Mouse (Mus musculus) heart, embryonic 15.5 days (tissue): ENCODE results near the gene Rnf166. TPM values are rescaled to one million over a fixed set of nuclear protein-coding genes. Genes with fewer than 3 reads are reported as not detected.
A peak's percentile ranks its signal among the peaks of the same experiment; 100 is the strongest.

Experiments used
- ATAC-seq: fragments of 200-750 bp; cut with Nextera tagmentation; replicated peaks from 2 replicates; pipeline ENCODE4 v1.8.0; 2017; ENCODE audit warnings: low read depth, moderate TSS enrichment; ENCODE audit not compliant: insufficient number of reproducible peaks, insufficient read depth, low FRiP score
- H3K27ac ChIP-seq: fragments of 300-500 bp; sonication (generic); 2 replicates; pipeline ENCODE4 v1.5.1; 2015; ENCODE audit warnings: mild to moderate bottlenecking, inconsistent platforms
- H3K27me3 ChIP-seq: fragments of 300-500 bp; sonication (generic); 2 replicates; pipeline ENCODE4 v1.6.1; 2015; ENCODE audit warnings: inconsistent platforms
- H3K36me3 ChIP-seq: fragments of 300-500 bp; sonication (generic); 2 replicates; pipeline ENCODE4 v1.6.1; 2015; ENCODE audit warnings: mild to moderate bottlenecking, inconsistent platforms
- H3K4me1 ChIP-seq: fragments of 300-500 bp; sonication (generic); replicated peaks from 2 replicates; pipeline ENCODE4 v1.6.1; 2015; ENCODE audit warnings: inconsistent platforms
- H3K4me2 ChIP-seq: fragments of 300-500 bp; sonication (generic); 2 replicates; pipeline ENCODE4 v1.6.1; 2015; ENCODE audit warnings: inconsistent platforms, mild to moderate bottlenecking, moderate library complexity
- H3K4me3 ChIP-seq: fragments of 300-500 bp; sonication (generic); 2 replicates; pipeline ENCODE4 v1.5.1; 2015; ENCODE audit warnings: mild to moderate bottlenecking, inconsistent platforms
- H3K9ac ChIP-seq: fragments of 300-500 bp; sonication (generic); 2 replicates; pipeline ENCODE4 v1.6.1; 2015; ENCODE audit warnings: mild to moderate bottlenecking, inconsistent platforms
- H3K9me3 ChIP-seq: fragments of 300-500 bp; sonication (generic); replicated peaks from 2 replicates; pipeline ENCODE4 v1.6.1; 2016; ENCODE audit warnings: inconsistent platforms
- WGBS: fragments of 180-500 bp; shearing (Covaris S2); methylation state at CpG from one replicate; pipeline ENCODE4 v1.1.7; 2015; ENCODE audit warnings: mixed read lengths; 5-methylcytosine and 5-hydroxymethylcytosine counted together
- polyA plus RNA-seq: library from polyadenylated mRNA; unstranded; fragments of >200 nt; fragmentation: Nextera tagmentation; extraction: Ambion mirVana; gene quantifications from 2 replicates; pipeline ENCODE4 v1.2.1, GENCODE M21; 2015

Gene Rnf166
- polyA plus RNA-seq, 1 experiment from 2014 or later, result 37.0 TPM

DNA sequence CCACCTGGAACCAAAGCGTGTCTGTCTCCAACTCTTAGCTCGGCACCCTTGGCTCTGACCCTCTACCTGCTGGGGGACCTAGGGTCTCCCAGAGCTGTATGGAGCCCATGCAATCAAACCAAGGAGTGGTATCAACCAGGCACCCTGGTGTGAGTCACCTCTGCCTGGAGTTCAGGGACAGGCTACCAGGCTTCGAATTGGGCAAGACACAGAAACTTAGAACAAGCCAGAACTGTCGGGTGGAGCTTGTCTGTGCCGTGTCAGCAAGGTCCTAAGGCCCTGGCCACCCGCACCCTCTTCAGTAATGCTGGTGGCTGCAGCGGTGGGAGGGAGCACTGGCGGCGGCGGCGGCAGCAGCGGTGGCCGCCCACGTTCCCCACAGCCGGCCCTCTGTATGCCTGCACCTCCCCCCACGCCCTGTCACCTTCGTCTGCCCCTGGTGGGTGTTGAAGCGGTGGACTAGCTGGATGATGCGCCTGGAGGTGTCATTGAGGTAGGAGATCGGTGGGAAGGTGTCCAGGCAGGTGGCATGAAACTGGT is 39.2 kb downstream of the Rnf166 start:
- Histone ChIP-seq H3K4me1 (peaks cover 22% of the 10 kb centered on the region), H3K4me3 (no peak overlapping the region), H3K4me2 (no peak overlapping the region), H3K27ac (no peak overlapping the region), H3K9me3 (no peaks in the 10 kb centered on the region), H3K9ac (no peak overlapping the region), H3K27me3 (no peaks in the 10 kb centered on the region), H3K36me3 (peaks cover 14% of the 10 kb centered on the region; the same call in 1 of the 2 replicates)
- no peak for ATAC-seq
- 77% methylated on average over 20 of the region's 20 CpGs for WGBS

DNA sequence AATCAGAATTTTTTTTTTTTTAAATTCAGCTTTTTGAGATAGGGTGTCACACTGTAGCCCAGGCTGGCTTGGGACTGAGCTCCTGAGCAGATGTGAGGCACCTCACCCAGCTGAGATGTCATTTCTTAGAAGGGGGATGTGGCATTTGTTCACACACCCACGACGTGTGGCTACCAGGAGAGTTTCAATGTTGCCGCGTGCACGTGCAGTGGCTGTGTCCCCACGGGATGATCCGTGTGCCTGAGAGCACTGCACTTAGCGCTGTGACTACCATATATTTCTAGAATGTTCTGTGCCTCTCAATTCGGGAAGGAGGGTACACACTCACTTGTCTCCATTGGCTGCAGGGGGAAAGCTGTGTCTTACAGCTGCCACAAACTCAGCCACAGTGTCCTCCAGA is 39.7 kb downstream of the Rnf166 start:
- WGBS, result 88% methylated on average over 9 of the region's 9 CpGs

DNA sequence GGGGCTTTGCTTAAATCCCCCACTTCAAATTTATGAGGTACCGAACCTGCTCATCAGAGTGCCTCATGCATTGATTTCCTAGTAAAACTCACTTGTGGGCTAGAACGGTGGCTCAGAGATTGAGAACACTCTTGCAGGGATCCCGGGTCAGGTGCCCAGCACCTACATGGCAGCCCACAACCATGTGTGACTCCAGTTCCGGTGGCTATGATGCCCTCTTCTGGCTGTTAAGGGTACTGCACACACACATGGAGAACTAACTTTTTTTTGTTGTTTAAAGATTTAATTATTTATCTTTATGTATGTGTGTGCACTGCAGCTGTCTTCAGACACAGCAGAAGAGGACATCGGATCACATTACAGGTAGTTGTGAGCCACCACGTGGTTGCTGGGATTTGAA is 40.5 kb downstream of the Rnf166 start:
- ATAC-seq, result no peak
- no peak overlapping the region for H3K9ac ChIP-seq
- peaks cover 28% of the 10 kb centered on the region for H3K4me1 ChIP-seq
- no peaks in the 10 kb centered on the region for H3K9me3 ChIP-seq
- no peak overlapping the region for H3K4me2 ChIP-seq
- no peaks in the 10 kb centered on the region for H3K27me3 ChIP-seq
- 90% methylated on average over 6 of the region's 6 CpGs for whole genome bisulfite sequencing
- peaks cover 14% of the 10 kb centered on the region; the same call in 1 of the 2 replicates for H3K36me3 ChIP-seq
- no peak overlapping the region for H3K27ac ChIP-seq
- no peak overlapping the region for H3K4me3 ChIP-seq

More for the DNA sequence above, 39.7 kb downstream of the Rnf166 start:
- no peak overlapping the region for H3K27ac ChIP-seq
- peaks cover 14% of the 10 kb centered on the region; the same call in 1 of the 2 replicates for H3K36me3 ChIP-seq
- H3K4me1 ChIP-seq, result peaks cover 27% of the 10 kb centered on the region
- no peaks in the 10 kb centered on the region for H3K27me3 ChIP-seq
- no peaks in the 10 kb centered on the region for H3K9me3 ChIP-seq
- no peak for ATAC-seq
- no peak overlapping the region for H3K4me2 ChIP-seq
- no peak overlapping the region for H3K4me3 ChIP-seq
- no peak overlapping the region for H3K9ac ChIP-seq

DNA sequence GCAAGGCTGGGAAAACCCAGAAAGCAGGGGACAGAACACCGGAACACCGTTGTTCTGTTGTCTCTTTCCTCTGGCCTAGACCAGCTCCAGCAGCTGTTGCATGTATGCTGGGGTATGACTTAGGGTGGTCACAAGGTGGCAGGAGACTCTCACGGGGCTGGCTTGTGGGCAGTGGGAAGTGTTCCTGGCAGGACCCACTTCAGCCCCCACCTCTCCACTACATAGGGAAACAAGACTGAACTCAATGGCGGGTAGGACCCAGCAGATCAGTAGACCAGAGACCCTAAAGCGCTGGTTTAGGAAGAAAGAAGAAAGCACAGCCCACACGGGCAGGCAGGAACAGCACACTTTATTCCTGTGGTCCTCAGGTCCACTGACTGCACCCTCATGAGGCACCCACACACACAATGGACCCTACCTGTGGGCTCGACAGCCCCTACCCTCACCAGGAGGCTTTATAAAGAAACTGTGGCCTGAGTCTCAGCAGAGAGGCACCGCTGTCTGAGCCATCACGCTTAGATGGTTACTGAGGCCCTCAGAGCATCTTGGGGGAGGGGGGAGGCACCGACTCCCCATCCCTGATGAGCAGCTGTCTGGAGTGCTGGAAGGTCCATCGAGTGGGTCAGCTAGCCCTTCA is 42.5 kb downstream of the Rnf166 start:
- ATAC-seq, result peak; percentile 39
- Histone ChIP-seq H3K4me2 (peak overlapping the region; percentile 96), H3K9me3 (no peaks in the 10 kb centered on the region), H3K27me3 (no peaks in the 10 kb centered on the region), H3K9ac (peak overlapping the region; percentile 78; the same call in 1 of the 2 replicates), H3K4me3 (peak overlapping the region; percentile 69; the same call in 1 of the 2 replicates), H3K27ac (peak overlapping the region; percentile 81), H3K36me3 (peaks cover 14% of the 10 kb centered on the region; the same call in 1 of the 2 replicates), H3K4me1 (peaks cover 27% of the 10 kb centered on the region)
- WGBS, result 61% methylated on average over 11 of the region's 11 CpGs

DNA sequence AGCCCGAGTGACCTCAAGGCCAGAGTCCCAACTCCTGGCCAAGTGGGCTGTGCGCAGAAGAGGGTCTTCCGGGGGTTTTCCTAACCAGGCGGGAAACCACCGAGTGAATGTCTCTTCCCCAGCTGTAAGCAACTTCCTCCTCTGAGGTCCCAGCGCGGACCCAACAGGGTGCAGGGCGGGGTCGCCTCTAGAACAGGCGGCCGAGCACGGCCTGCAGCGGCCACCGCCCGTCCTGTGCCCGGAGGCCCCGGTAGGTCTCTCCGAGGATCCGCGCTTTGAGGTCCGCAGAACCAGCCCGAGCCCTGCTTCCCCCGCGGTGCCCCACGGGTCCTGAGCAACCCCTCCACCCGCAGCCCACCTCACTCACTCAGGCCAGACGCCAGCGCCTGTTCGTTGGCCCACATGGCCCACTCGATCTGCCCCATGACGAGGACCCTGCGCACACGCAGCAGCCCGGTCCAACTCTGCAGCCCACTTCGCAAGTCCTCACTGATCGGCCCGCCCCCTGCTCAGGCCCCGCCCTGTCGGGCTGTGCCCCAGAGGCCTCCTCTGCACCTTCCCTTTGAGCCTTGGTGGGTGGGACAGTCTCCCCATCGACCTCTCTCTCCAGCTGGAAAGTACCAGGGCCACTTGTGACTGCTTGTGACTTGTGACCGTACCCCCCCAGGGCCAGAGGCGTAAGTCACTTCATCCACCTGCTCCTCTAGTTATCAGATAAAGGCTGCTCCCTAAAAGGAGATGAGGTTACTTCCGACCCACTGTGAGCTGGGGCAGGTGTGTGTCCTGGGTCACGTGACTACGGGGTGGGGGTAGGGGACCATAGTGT is 43.2 kb downstream of the Rnf166 start, which contains the start of gene Cyba:
Cyba (minus strand) TSS at position 488 of the 826 bp plus-strand sequence.
- ATAC-seq, result peak; percentile 81
- H3K36me3 ChIP-seq, result peaks cover 14% of the 10 kb centered on the region; the same call in 1 of the 2 replicates
- no peaks in the 10 kb centered on the region for H3K27me3 ChIP-seq
- peak within 1 kb of the TSS; percentile 81 for H3K27ac ChIP-seq
- H3K4me1 ChIP-seq, result peaks cover 23% of the 10 kb centered on the region
- H3K4me3 ChIP-seq, result peak within 1 kb of the TSS; percentile 69
- H3K9ac ChIP-seq, result peak within 1 kb of the TSS; percentile 78
- peak within 1 kb of the TSS; percentile 96 for H3K4me2 ChIP-seq
- 4% methylated on average over 45 of the region's 45 CpGs for WGBS
- no peaks in the 10 kb centered on the region for H3K9me3 ChIP-seq

DNA sequence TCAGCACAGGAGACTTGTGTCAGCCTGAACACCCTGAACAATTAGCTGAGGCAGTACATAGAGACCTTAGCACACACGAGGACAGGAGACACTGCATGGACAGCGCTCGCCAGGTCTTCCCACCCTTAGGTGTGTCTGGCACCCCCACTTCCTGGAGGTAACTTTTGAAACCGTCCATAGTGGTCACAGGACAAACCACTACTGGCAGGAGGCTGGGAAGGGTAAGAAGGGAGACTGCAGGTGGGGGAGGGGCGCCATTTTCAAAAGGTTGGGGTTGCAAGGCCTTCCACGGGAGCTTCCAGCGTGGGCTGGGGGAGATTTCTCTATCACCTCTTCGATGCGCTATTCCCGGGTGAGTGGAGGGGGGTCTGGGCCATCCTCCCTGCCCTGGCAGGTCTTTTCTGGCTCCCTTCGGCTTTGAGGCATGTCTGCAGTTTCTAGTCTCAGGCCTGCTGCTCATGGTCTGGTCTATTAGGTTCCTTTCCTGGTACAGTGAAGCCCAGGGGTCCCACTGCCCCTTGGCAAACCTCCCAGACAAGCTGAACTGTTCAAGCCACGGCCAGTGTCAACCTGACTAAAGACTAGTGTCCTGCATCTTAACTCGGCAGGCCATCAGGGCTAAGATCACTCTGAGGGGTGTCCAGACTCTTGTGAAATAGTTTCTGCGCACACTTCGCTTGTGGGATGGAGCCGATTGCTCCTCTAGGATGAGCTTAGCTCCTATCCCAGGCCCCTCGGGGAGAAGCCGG is 44.0 kb downstream of the Rnf166 start:
- Histone ChIP-seq H3K27ac (peak overlapping the region; percentile 81), H3K4me2 (peak overlapping the region; percentile 96), H3K4me1 (peaks cover 23% of the 10 kb centered on the region), H3K4me3 (peak overlapping the region; percentile 69), H3K9ac (peak overlapping the region; percentile 78), H3K27me3 (no peaks in the 10 kb centered on the region), H3K36me3 (peaks cover 14% of the 10 kb centered on the region; the same call in 1 of the 2 replicates), H3K9me3 (no peaks in the 10 kb centered on the region)
- WGBS, result 24% methylated on average over 18 of the region's 18 CpGs
- no peak for ATAC-seq

DNA sequence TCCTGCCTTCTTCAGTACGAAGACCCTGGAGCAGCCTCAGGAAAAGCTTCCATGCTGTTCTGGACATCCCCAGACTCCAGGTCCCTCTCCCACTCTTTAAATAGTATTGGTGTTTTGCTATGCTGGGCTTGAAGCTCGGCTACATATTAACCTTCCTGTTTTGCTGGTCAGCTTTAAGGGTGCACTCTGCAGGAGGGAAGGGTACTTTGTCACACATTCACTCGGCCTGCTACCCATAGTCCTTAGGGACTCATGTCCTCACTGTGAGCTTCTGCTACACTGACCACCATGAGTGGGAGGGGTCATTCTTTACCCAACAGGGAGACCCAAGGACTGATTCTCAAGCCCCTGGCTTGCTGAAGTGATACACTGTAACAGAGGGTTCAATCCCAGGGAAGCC is 45.2 kb downstream of the Rnf166 start:
- Histone ChIP-seq H3K9ac (no peak overlapping the region), H3K9me3 (no peaks in the 10 kb centered on the region), H3K36me3 (peaks cover 8% of the 10 kb centered on the region; the same call in 1 of the 2 replicates), H3K27ac (no peak overlapping the region), H3K27me3 (no peaks in the 10 kb centered on the region), H3K4me1 (peaks cover 23% of the 10 kb centered on the region), H3K4me2 (no peak overlapping the region), H3K4me3 (no peak overlapping the region)
- WGBS, result 75% methylated on average over 3 of the region's 3 CpGs
- ATAC-seq, result no peak

DNA sequence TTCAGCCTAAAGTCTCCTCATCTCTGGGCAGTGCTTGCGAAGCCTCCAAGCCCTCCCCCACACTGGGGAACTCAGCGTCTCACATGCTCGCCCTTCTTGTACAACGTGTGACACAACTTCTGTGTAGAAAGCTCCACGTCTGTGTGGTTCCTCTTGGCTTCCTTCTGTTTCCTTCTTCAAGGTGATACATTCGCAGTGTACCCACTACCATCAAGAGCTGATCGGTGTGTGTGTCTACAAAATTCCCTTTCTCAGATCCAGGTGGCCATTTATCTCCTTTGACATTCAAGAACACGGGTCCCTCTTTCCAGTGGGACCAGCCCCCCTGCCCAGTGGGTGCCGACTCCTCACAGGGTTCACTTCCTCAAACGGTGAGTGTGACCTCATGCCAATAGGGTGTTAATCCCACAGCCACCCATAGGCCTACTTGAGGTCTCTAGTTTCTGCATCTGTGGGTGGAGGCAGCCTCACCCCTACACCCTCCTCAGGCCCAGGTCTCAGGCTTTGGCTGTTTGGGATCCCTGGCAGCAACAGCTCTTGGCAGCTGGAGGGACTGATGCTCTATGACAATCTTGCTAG is 45.7 kb downstream of the Rnf166 start:
- no peak for ATAC-seq
- H3K4me3 ChIP-seq, result no peak overlapping the region
- no peak overlapping the region for H3K4me2 ChIP-seq
- no peaks in the 10 kb centered on the region for H3K27me3 ChIP-seq
- no peak overlapping the region for H3K27ac ChIP-seq
- WGBS, result 71% methylated on average over 10 of the region's 10 CpGs
- H3K4me1 ChIP-seq, result peaks cover 23% of the 10 kb centered on the region
- H3K9me3 ChIP-seq, result no peaks in the 10 kb centered on the region
- peaks cover 3% of the 10 kb centered on the region; the same call in 1 of the 2 replicates for H3K36me3 ChIP-seq
- H3K9ac ChIP-seq, result no peak overlapping the region

DNA sequence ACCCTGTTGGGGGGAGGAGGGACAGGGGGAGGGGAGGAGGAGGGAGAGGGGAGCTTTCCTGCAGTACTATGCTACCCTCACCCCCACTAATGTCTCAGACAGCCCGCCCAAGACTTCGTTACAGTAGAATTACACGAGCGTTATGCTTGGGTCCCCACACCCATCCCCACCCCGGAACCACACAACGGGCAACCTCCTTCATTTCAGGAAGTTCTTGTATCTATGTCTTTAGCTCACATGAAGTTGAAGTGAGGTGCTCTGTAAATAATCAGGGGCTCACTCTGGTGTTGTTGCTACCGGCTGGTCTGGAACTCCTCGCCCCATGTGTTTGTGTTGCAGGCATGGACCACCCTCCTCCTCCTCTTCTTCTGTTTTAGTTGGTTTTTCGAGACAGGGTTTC is 47.7 kb downstream of the Rnf166 start:
- ATAC-seq, result no peak
- Histone ChIP-seq H3K4me2 (no peak overlapping the region), H3K9ac (no peak overlapping the region), H3K9me3 (no peaks in the 10 kb centered on the region), H3K27ac (no peak overlapping the region), H3K4me3 (no peak overlapping the region), H3K36me3 (0 out of 2 replicates have a peak, but pooled peaks cover 3% of the 10 kb centered on the region), H3K4me1 (peaks cover 33% of the 10 kb centered on the region), H3K27me3 (no peaks in the 10 kb centered on the region)
- WGBS, result 89% methylated on average over 9 of the region's 9 CpGs

DNA sequence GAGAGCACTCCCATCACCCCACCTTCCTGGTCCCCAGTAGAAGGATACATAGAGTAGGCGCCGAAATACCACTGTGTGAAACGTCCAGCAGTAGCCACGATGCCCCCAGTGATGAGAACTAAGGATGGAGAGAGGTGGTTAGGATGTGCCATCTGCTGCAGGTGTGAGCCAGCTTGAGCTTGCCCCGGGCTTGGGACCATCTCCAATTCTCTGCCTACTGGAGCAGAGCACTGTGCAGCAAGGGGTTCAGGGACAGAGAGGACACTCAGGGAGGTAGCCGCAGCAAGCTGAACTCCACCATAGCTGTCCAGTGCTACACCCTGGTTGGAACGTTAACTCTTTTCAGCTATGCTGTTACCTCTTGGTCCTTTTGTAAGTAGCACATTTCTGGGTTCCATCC is 48.3 kb downstream of the Rnf166 start:
- Histone ChIP-seq H3K27me3 (no peaks in the 10 kb centered on the region), H3K4me1 (peaks cover 29% of the 10 kb centered on the region), H3K9me3 (no peaks in the 10 kb centered on the region), H3K4me2 (no peak overlapping the region), H3K27ac (no peak overlapping the region), H3K36me3 (0 out of 2 replicates have a peak, but pooled peaks cover 3% of the 10 kb centered on the region), H3K9ac (no peak overlapping the region), H3K4me3 (no peak overlapping the region)
- ATAC-seq, result no peak
- 91% methylated on average over 7 of the region's 7 CpGs for WGBS
